Mouse (Mus musculus): ENCODE data around the gene Auh.
A peak's percentile ranks its signal among the peaks of the same experiment; 100 is the strongest.

Gene Auh

DNA sequence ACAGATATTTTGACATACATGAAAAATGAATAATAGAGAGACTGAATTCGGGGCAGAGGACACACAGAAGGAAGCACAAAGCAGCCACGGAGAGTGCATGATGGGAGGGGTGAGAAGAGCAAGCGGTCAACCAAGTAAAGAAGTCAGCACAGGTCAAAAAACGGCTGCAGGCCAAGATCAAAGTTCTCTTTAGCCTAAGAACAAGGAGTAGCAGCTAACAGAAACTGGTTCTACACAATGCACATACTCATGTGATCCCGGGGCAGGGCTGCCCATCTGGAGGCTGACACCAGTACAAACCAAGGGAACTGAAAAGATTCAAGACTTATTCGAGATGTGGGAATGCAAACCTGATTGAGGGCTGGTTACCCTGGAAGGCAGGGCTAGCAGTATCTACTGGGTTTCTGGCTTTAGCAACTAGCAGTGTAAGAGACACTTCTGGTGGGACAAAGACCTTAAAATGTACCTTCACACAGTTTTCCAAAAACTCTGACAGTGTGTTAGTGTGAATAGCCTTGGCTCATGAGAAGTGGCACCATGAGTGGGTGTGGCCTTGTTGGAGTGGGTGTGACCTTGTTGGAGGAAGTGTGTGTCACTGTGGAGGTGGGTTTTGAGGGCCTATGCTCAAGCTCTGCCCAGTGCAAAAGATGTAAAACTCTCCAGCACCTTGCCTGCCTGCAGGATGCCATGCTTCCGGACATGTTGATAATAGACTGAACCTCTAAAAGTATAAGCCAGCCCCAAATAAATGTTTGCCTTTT lies 8.2 kb downstream of the Auh start:
- no peak for DNase-seq

DNA sequence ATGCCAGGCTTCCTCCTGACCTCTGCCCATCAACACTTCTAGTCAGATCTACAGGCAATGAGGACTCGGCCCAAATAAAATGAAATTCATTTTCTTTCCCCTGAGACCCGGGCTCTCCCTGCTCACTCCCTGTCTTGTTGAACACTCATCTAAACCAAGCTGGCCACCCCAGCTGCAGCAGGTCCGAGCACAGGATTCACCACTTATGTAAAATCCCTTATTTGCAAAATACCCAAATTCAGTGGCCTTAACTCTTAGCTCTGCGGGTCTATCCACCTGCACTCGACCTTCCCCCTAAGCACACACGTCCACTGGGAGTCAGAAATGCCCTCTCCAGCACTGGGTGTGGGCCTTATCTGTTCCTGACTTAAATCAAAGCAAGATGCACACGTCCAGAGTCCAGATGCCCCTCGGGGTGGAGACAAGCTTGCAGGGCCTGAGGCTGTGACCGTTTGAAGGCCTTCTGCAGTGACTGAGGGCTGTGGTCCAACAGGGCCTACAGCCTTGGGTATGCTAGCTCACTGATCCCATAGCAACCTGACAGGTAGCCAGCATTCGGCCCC lies 9.6 kb downstream of the Auh start:
- DNase-seq: no peak

DNA sequence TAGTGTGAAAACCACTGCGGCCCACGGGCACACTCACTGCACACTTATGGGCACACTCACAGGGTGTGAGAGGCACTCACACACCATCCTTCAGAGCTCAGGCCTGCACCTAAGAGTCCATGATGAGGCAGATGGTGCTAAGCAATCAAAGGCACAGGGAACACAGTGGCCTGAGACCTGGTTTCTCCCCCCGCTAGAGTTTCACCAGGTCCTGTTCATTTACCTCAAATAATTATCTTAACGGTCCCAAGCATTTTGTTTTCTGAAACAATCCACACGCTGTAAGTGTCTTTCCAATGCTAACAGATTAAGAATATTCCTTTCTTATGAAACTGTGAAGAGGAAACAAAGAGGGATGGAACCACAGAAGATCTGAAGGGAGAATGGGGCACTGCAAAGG lies 11.1 kb downstream of the Auh start:
- no peak for DNase-seq

DNA sequence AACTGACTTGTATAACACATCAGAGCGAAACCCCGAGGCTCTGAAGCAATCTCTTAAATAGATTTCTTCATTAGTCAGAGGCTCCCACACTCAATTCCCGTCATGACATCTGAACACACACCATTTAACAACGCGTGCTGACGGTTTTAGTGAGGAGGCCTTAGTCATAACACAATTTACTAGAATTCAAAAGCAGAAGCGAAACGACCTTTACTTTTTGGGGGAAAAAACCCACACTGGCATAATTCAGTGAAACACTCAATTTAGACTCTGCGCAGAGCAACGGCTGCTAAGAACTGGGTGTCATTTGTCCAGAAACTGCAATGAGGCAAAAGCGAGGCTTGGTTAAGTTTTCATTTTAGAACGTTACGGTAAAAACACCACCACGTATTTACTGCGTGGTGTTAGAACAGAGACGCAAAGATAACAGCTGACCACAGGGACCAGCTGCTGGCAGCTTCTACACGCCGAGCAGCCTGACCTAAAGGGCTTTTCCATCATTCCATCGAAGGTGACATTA lies 14.8 kb downstream of the Auh start:
- no peak for DNase-seq

DNA sequence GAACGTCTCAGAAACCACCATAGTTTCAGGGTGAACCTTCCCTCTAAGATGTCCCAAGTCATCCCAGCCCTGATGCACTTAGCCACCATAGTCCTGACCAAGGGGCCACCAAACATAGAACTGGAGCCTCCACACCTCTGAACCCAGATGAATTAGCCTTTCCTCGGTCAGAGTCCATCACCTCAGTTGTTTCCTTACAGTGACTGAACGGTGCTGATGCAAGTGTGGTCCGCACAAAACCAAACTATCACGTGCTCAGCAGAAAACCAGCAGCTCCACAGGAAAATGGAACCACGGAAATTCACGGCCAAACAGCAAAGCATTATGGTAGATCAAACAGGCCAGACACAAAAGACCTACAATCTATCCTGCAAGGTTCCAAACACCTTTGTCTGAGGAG lies 15.6 kb downstream of the Auh start:
- DNase-seq: no peak

DNA sequence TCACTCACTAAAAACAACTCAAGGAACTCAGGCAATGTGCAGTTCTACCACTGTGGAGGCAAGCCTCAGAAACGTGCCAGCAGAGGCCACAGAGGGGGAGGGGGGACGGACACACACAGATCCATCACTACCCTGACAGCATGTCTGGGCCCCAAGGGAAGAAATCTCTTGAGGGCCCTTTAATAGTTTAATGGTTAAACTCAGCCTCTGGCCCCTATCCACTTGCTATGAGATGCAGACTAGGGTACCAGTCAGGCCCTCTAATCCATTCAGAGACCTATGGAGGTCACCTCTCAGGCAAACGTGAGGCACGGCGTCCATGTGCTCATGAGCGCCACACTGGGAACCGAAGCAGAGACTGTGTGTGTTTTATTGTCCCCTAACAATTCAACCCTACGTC lies 17.0 kb downstream of the Auh start:
- no peak for DNase-seq

DNA sequence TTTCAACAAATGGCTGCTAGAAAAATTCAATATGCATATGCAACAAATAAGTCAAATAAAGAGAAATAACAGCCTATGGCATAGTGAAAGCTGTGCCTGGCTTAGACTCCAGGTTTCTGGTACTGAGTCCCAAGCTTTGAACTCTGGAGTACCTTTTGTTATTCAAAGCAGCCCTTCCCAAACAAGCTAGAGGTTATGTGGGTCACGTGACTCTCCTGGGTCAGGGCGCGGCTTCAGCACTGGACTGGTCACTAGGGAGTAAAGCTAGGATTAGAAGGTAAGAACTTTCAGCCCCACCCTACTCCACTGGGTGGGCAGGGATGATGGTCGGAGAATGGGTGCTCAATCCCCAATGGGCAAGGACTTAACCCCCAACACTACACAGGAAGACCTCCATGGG lies 18.2 kb downstream of the Auh start:
- no peak for DNase-seq

DNA sequence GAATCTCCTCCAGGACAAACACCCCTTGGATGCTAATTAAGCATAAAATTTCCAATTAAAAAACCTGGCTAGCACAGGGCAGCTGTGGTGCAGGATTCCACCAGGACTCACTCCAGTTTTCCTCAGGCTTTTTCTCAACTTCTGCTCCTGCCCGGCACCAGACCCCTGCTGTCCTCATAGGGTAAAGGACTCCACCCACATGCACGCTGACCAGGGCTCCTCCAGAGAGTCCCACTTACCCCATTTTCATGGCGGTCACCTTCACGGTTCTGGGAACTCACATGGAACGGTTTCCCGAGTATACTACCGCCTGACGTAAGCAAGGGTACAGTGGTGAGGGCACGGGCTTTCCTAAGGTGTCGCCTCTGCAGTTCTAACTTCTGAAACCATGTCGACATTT lies 23.2 kb downstream of the Auh start:
- no peak for DNase-seq

DNA sequence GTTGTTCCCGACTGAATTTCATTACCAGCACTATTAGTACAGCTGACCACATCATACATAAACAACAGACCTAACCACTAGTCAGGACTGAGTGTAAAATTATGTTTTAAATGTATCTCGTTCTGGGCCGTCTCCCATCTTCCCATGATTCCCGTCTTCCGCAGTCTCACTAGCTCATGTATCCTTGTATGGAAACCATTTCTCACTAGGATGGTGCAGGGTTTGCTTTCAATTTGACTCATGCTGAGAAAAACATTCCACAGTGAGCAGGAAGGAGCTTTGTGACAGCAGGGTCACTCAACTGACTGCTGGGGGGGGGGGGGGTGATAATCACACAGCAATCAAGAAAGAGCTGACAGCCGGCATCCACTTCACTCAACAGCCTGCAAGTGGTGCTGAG lies 25.3 kb downstream of the Auh start:
- peak; percentile 24 for DNase-seq

DNA sequence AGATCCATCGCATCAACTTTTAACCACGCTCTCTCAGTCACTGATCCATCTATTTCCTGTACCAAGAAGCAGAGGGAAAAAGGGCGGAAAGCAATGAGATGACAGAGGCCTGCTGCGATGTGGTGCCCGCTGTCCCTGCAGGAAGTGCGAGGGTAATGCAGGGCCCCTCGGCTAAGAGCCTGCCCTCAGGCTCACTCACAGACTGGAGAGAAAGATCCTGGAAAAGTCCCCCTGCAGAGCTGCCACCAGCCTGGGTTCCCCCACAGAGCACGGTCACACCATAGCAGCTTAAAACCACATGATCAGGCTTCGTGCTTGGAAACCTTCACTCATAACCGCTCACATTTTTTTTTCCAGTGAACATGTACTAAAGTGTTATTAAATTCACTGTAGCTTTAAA lies 25.7 kb downstream of the Auh start:
- peak; percentile 47 for DNase-seq

DNA sequence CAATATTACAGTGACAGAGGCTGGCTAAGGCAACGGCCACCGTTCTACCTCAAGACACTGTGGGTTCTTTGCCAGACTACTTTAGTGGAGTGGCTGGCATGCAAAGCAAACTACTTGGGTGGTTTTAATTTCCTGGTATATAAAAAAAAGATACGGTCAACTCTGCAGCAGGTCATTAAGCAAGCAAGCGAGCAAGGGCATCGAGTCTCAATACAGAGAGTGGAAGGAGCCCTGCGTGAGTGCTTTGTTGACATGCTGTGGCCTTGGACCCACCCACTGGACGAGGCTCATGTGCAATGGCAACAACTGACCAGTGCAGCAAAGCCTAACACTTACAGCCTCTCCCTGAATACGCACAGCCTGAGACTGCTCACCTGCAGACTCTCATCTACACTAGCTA lies 27.0 kb downstream of the Auh start:
- peak; percentile 18 for DNase-seq

DNA sequence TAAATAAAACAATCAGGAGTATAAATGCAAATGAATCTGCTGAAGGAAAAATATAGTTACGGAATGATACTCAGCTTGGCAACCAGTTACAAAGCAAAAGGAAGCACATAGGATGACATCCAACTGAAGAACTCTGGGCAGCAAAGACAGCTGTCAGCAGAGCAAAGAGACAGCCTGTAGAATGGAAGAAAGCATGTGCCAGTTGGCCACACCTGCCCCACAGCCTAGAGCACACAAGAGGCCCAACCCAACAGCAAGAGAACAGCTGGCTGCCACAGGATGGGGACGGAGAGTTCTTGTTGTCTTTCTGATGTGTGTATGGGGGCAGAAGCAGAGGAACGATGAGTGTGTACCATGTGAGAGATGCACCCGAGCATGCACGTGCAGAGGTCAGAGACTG lies 29.8 kb downstream of the Auh start:
- no peak for DNase-seq

DNA sequence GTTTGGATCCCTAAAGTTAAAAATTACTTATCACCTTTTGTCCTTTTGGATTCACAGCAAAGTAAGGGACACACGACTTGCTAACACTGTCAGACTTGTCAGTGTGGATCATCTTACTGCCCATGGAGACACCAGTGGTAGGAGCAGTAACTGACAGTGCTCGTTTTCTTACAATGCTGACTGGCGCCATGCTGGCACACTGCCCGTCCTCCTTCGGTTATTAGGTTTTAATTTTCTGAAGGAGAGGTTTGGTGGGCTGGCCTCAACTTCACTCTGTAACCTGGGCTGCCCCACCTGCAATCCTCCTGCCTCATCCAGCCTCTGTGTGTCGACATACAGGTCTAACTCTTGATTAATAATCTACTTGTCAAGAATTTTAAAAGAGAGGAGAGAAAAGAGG lies 31.7 kb downstream of the Auh start:
- no peak for DNase-seq

DNA sequence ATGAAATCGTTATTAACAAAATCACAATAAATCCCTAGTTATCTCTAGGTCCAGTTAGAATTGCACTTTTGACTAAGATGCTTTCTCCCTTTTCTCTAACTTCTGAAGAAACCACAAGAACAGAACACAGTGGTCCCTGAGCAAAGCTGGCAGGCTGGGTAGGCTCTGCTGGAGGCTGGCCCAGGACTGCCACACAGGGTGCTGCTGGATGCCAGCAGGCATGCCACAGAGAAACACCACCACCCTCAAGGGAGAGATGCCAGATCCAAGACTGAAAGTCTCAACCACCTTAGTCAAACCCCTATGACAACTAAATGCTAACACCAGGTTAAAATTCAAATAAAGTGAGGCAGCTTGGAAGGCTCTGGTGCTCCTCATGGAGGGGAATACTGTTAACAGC lies 36.7 kb downstream of the Auh start:
- no peak for DNase-seq

DNA sequence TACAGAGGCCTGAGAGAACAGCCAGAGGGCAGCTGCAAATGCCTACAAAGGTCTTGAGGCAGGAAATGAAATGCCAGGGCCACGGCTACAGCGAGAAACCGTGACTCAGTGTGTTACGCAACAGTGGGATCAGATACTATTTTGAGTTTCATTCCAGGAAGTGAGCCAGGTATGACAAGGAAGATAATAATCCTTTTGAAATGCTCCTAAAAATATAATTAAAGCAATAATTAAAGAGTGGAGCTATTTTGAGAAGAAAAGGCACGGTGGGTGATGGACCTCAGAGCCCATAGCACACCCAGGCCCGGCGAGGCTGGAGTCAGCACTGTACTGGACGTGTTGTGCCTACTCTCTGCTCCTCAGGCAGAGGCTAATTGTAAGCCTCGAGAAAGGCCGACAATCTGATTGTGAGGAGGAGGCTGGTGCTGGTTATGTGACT lies 37.4 kb downstream of the Auh start:
- DNase-seq: peak; percentile 38

DNA sequence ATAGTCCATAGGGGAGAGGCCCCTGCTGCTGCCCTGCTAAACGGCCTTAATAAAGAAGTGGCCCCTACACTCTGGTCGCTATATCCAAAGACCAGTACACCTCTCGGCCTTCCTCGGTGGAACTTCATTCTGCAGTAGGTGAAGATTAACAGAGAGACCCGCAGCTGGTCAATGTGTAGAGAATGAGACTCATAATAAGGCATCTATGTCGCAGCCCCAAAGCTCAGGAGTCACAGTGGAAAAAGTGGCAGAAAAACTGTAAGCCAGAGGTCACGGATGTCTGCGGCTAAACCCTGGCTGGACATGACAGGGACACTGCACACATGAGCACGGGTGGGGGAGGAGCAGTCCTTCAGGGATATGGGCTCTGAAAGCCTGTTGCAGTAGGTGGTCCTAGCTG lies 39.2 kb downstream of the Auh start:
- no peak for DNase-seq

DNA sequence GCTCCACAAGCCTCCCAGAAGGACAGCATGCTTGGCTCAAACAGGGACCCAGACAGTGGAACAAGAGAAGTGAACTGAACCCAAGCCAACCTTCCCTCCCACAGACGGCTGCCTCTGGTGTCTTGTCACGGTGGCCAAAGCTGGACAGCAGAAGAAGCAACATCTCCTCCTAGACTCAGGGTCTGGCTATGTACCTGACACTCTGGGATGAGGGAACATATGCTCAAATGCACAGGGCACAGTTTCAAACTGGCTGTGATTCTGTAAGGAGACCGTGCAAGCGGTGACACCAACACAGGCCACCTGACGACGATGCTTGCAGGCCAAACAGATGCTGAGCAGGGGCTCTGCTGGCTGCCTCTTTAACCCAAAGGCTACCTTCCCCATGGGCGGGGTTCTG lies 42.7 kb downstream of the Auh start:
- no peak for DNase-seq

DNA sequence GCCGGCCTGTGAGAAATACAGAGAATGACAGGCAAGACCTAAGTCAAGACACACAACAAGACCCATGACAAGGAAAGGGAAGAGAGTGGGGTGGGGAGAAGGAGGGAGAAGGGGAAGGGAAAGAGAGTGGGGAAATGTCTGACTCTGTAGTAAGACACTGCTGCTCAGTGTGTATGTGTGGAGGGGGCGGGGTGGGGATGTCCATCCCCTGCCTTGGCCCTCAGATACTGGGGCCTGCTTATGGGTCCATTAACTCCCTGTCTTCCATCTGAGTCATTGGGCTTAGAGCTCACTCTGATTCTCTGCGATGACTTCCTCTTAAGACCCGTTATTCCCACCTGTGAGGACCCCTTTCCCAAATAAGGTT lies 45.5 kb downstream of the Auh start:
- DNase-seq: no peak

DNA sequence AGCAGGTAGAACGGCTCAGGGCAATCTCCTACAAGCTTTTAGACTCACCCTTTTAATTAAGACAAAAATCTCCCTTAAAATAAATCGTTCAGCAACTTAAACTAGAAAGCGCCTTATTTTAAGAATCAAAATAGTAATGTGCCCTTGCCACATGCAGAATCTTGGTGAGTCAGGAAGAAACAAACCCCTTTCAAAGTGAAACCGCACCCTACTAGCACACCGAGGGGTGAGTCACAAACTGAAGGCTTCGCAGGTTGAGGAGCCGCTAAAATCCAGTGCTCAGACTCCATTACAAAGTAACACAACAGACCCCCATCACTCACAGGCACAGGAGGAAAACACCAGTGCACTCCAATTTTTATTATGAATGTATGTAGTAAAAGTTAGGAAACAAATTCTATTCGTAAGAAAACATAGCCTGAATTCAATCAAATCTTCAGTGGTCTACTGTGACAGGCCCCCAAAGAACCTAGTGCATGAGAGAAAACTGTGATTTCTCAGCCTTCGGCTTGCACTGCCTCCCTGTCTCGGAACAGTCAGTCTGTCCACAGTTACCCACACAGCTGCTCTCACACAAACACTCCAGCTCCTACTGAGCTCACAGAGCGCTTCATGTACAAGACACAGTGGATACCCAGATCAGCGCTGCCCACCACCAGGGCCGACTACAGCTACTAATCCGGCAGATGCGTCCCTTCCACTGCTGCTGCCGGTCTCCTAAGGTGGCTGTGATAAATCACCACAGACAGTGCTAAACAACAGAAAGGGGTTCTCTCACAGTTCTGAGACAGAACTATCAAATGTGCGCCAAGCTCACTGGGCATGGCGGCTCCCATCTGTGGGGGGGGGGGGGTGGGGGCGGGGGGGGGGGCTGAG lies 46.2 kb downstream of the Auh start:
- no peak for DNase-seq

DNA sequence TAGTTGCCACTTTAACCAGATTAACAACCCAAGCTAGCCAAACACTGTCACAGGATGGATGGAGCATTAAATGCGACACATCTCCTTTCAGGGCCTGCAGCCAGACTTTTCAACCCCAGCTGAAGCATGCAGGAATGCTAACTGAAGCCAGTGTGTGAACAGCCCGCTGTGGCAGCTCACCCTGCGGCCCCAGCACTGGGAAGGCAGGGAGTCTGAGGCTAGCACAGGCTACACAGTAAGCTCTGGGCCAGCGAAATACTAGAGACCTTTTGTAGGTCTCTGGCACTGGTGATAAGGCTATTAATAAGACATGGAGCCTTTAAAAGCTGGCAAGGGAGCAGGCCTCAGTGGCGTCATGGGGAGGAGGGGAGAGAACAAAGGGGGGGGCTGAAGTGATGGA lies 49.1 kb downstream of the Auh start:
- peak; percentile 65 for DNase-seq

DNA sequence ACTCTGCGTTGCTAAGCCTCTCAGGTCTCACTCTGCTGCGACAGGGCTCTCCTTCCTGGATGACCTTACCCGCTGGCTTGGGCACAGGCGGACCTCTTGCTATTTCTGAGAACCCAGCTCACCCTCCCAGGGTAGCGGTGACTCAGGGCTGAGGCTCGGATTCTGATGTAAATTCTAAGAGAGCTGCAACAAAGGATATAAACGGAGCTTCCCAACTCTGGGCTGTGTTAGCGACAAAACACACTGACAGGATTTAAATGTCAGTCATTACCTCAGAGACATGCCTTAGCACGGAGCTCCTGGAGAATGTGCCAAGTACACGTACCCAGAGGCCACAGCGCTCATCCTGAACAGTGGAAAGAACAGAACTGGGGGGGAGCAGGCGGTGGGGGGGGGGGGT lies 49.6 kb downstream of the Auh start:
- peak; percentile 31 for DNase-seq

DNA sequence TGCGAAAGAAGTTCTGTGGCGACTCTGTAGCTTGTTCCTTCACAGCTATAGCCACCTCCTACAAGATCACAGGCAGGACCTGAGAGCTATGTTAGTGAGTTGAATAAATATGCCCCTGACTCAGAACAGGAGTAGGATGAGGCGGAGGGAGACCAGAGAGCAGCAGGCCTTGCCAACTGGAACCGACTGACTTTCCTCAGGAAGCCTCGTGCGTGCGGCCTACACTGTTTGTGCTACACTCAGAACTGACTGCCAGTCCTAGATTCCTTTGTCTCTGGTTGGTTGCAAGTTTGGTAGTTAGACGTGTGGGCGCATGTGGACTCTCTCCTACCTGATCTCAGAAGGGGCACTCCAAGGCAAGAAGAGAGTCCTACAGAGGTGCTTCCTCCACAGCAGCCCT lies 50.2 kb downstream of the Auh start:
- DNase-seq: peak; percentile 24

DNA sequence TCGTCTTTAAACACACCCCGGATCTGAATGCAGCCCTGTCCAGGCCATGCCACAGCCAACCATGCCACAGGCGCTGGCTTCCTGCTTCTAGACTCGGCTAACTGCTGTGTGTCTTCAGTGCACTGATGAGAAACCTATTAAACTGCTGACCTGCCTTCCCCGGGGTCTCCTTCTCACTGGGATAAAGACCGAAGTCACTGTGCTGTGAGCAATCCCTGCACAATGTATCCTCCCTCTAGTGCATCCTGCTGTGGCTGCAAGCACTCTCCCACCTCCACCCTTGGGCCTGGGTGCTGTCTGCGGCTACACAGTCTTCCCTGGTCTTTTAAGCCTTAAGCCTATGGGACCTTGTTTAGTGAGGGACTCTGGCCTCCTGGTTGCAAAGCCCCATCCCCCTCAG lies 50.7 kb downstream of the Auh start:
- DNase-seq: no peak
